Mouse (Mus musculus) frontal cortex, postnatal 14 days (tissue): ENCODE measurements at regions not wholly inside any gene's neighbourhood (a gene's known extent, or its start where the extent isn't known, plus 50 kb on each side); places are given as distances from the start of the nearest gene placed in this dataset.
"Not testable (repeated sequence)": the region's sequence is repeated elsewhere in the genome, so short reads cannot be mapped to it uniquely, and the experiment has no call there.

Source experiments
- DNase-seq, 2 experiments: peaks; one replicate each; pipeline ENCODE4 v3.0.0; 2022; ENCODE audit warnings: low spot score in 2 of 2

GRCm38 (mm10) chr5:77809844-77810243 is 402.0 kb upstream of the Igfbp7 start:
- no peak for DNase-seq

GRCm38 (mm10) chr5:77807726-77808125 is 399.9 kb upstream of the Igfbp7 start:
- peak; percentile 47 to 61 for DNase-seq

- DNase-seq, result no peak
Measured at GRCm38 (mm10) chr5:77806334-77807157, 398.7 kb upstream of the Igfbp7 start.

- no peak for DNase-seq
Measured at GRCm38 (mm10) chr5:77805796-77806195, 398.0 kb upstream of the Igfbp7 start.

GRCm38 (mm10) chr5:77805303-77805702 is 397.5 kb upstream of the Igfbp7 start:
- no peak for DNase-seq

GRCm38 (mm10) chr5:77804113-77804512 is 396.3 kb upstream of the Igfbp7 start:
- DNase-seq, result no peak

GRCm38 (mm10) chr5:77803562-77803961 is 395.7 kb upstream of the Igfbp7 start:
- DNase-seq, result peak in 1 of 2 experiments; percentile 77

GRCm38 (mm10) chr5:77796960-77797359 is 389.1 kb upstream of the Igfbp7 start:
- DNase-seq, result no peak

GRCm38 (mm10) chr5:77795766-77796165 is 387.9 kb upstream of the Igfbp7 start:
- DNase-seq, result no peak

- DNase-seq, result no peak
Measured at GRCm38 (mm10) chr5:77783953-77784352, 376.1 kb upstream of the Igfbp7 start.

- no peak for DNase-seq
Measured at GRCm38 (mm10) chr5:77762426-77763042, 354.7 kb upstream of the Igfbp7 start.

GRCm38 (mm10) chr5:77762013-77762412 is 354.2 kb upstream of the Igfbp7 start:
- no peak for DNase-seq

GRCm38 (mm10) chr5:77748933-77749332 is 341.1 kb upstream of the Igfbp7 start:
- DNase-seq, result no peak

GRCm38 (mm10) chr5:77746604-77747003 is 338.8 kb upstream of the Igfbp7 start:
- no peak for DNase-seq

- DNase-seq, result no peak
Measured at GRCm38 (mm10) chr5:77743467-77743866, 335.6 kb upstream of the Igfbp7 start.

- not testable (repeated sequence) for DNase-seq
Measured at GRCm38 (mm10) chr5:77730286-77730685, 322.4 kb upstream of the Igfbp7 start.

- DNase-seq, result no peak
Measured at GRCm38 (mm10) chr5:77681592-77681991, 273.8 kb upstream of the Igfbp7 start.

GRCm38 (mm10) chr5:77672073-77672924 is 264.5 kb upstream of the Igfbp7 start:
- no peak for DNase-seq

- DNase-seq, result no peak
Measured at GRCm38 (mm10) chr5:77663096-77663495, 255.3 kb upstream of the Igfbp7 start.

- DNase-seq, result no peak
Measured at GRCm38 (mm10) chr5:77659016-77659415, 251.2 kb upstream of the Igfbp7 start.

GRCm38 (mm10) chr5:77644651-77645050 is 236.8 kb upstream of the Igfbp7 start:
- DNase-seq, result no peak

GRCm38 (mm10) chr5:77620402-77620801 is 212.6 kb upstream of the Igfbp7 start:
- DNase-seq, result no peak
